Mouse (Mus musculus) G1E (cell line): ENCODE measurements around the gene Pgap3. TPM values are rescaled to one million over a fixed set of nuclear protein-coding genes. Genes with fewer than 3 reads are reported as not detected.

Source experiments
- ATAC-seq: 2 replicates; pipeline ENCODE4 v1.8.0; 2016; ENCODE audit warnings: mild to moderate bottlenecking; ENCODE audit not compliant: insufficient number of reproducible peaks, poor library complexity, low FRiP score, severe bottlenecking; ENCODE audit errors: extremely low read depth
- DNase-seq: peaks from one replicate; pipeline ENCODE4 v3.0.0; 2012; ENCODE audit warnings: low spot score
- H3K27me3 ChIP-seq: 2 replicates; pipeline ENCODE4 v1.6.1; 2012; ENCODE audit warnings: mild to moderate bottlenecking, low read length, inconsistent platforms; ENCODE audit not compliant: insufficient read depth
- H3K36me3 ChIP-seq: replicated peaks from 2 replicates; pipeline ENCODE3; 2012; ENCODE audit warnings: mild to moderate bottlenecking, inconsistent platforms
- H3K4me1 ChIP-seq: 2 replicates; pipeline ENCODE4 v1.6.1; 2012; ENCODE audit warnings: low read depth, low read length, inconsistent platforms, mixed read lengths; ENCODE audit not compliant: insufficient read depth
- H3K4me3 ChIP-seq: 2 replicates; pipeline ENCODE4 v1.5.1; 2012; ENCODE audit warnings: low read depth, mild to moderate bottlenecking, inconsistent platforms, low read length, moderate library complexity, mixed read lengths
- H3K9me3 ChIP-seq: replicated peaks from 2 replicates; pipeline ENCODE4 v1.6.1; 2012; ENCODE audit warnings: inconsistent platforms
- CTCF ChIP-seq: IDR thresholded peaks from 2 replicates; pipeline ENCODE4 v1.5.1; 2012; ENCODE audit warnings: low read depth, low read length, inconsistent platforms, mixed read lengths
- GATA1 ChIP-seq: IDR thresholded peaks from 2 replicates; pipeline ENCODE4 v1.6.1; 2012; ENCODE audit warnings: borderline replicate concordance, low read length, inconsistent platforms, mixed read lengths
- GATA2 ChIP-seq: IDR thresholded peaks from 2 replicates; pipeline ENCODE4 v1.6.1; 2012; ENCODE audit warnings: low read depth, low read length, inconsistent platforms, borderline replicate concordance
- POLR2AphosphoS5 ChIP-seq: IDR thresholded peaks from 2 replicates; pipeline ENCODE4 v1.6.1; 2012; ENCODE audit warnings: low read depth, low read length, inconsistent platforms; ENCODE audit not compliant: insufficient replicate concordance
- TAL1 ChIP-seq: conservative IDR thresholded peaks from 2 replicates; pipeline ENCODE4 v1.6.1; 2012; ENCODE audit warnings: low read depth, low read length, inconsistent platforms, mixed read lengths
- polyA plus RNA-seq: library from polyadenylated mRNA; stranded (reverse); fragments of >175 nt; gene quantifications from 2 replicates; pipeline ENCODE4 v1.2.3, GENCODE M21; 2012
- total RNA-seq, 2 experiments: library from RNA; stranded (forward) in 1 of 2; stranded (reverse) in 1 of 2; fragments of 200-1000 nt in 1 of 2; fragments of >200 nt in 1 of 2; fragmentation: Nextera tagmentation in 1 of 2; gene quantifications; 2 replicates each; pipeline ENCODE4 v1.2.3; 2014 to 2017

The Pgap3 gene
- total and polyA plus RNA-seq, 3 experiments = 2.7 to 9.1 (median 7.4) TPM

DNA sequence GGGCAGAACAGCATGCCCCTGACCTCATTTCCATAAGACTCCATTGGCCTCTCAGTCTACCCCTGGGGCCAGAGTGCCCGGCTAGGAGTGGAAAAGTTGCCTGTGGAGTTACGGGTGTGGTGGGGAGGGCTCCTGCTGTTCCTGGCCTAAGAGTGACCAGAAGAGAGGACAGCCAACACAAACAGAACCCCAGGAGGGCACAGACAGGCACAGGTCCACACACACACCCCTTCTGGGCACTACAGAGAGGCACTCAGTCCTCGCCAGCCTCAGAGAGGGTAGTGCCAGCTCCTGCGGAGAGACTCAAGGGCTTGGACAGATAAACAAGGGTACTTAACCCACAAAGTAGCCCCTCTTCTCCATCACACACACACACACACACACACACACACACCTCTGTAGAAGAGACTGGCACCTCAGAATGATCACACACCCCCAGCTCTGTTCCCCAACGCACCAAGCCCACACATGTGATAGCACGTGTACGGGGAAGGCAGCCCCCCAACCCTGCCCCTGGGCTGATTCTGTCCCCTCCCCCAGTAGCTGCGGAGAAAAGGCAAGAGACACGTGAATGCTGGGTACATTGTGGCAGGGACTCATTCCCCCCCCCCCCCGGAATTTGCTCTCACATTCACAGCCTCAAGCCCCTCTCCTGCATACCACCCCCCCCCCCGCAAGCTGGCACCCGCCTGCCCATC is 52.8 kb downstream of the Pgap3 start:
- H3K4me1 ChIP-seq = peaks cover 22% of the 10 kb centered on the region
- no peak for ATAC-seq
- DNase-seq = no peak
- H3K36me3 ChIP-seq = no peaks in the 10 kb centered on the region
- H3K4me3 ChIP-seq = no peak overlapping the region
- H3K9me3 ChIP-seq = no peaks in the 10 kb centered on the region
- TF ChIP-seq GATA1 (no peak), GATA2 (no peak), CTCF (no peak), POLR2AphosphoS5 (no peak), TAL1 (no peak)
- peaks cover 71% of the 10 kb centered on the region for H3K27me3 ChIP-seq

DNA sequence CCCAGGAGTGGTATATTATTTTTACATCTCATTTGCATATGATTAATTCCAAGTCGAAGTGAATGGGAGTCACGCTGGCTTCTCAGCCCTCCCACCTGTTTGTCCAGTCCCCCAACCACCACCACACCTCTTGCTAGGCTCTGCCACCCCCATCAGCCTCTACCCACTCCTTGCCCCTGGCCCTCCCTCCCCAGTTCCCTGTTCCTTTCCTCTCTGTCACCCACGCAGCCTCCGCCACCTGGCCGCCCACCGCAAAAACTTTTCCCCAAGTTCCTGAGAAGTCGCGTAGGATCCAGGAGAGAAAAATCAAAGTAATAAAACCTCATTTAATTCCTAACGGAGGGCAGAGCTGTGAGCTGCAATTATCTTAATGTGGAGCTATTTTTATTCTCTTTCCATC is 54.1 kb downstream of the Pgap3 start:
- TF ChIP-seq GATA1 = no peak
- no peak for TF ChIP-seq CTCF
- no peak for TF ChIP-seq TAL1
- no peak for TF ChIP-seq GATA2
- TF ChIP-seq POLR2AphosphoS5 = no peak
- peaks cover 67% of the 10 kb centered on the region for H3K27me3 ChIP-seq
- peaks cover 23% of the 10 kb centered on the region for H3K4me1 ChIP-seq
- H3K9me3 ChIP-seq = no peaks in the 10 kb centered on the region
- DNase-seq = no peak
- H3K36me3 ChIP-seq = no peaks in the 10 kb centered on the region
- no peak for ATAC-seq
- H3K4me3 ChIP-seq = no peak overlapping the region

DNA sequence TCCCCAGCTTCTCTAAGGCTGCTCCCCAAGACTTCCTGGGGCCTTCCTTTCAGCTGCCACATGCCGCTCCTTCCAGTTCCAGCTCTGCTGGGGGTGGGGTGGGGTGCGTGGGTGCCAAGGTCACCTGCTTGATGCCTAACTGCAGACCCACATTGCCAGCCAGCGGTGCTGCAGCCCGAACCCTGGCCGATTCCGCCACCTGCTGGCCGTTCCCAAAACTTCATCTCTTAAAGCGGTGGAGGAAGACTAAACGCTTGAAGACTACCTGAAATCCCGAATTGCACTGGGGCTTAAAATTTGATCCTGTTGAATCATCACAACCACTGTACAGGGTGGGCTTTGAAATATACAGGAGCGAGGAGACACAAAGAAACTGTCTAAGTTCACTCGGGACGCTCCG is 55.0 kb downstream of the Pgap3 start:
- no peaks in the 10 kb centered on the region for H3K36me3 ChIP-seq
- peak; percentile 48 for TF ChIP-seq CTCF
- TF ChIP-seq GATA2 = no peak
- TF ChIP-seq GATA1 = no peak
- ATAC-seq = no peak
- no peaks in the 10 kb centered on the region for H3K9me3 ChIP-seq
- H3K27me3 ChIP-seq = peaks cover 63% of the 10 kb centered on the region
- no peak overlapping the region; the same call in 1 of the 2 replicates for H3K4me3 ChIP-seq
- peaks cover 25% of the 10 kb centered on the region for H3K4me1 ChIP-seq
- DNase-seq = peak; percentile 65

DNA sequence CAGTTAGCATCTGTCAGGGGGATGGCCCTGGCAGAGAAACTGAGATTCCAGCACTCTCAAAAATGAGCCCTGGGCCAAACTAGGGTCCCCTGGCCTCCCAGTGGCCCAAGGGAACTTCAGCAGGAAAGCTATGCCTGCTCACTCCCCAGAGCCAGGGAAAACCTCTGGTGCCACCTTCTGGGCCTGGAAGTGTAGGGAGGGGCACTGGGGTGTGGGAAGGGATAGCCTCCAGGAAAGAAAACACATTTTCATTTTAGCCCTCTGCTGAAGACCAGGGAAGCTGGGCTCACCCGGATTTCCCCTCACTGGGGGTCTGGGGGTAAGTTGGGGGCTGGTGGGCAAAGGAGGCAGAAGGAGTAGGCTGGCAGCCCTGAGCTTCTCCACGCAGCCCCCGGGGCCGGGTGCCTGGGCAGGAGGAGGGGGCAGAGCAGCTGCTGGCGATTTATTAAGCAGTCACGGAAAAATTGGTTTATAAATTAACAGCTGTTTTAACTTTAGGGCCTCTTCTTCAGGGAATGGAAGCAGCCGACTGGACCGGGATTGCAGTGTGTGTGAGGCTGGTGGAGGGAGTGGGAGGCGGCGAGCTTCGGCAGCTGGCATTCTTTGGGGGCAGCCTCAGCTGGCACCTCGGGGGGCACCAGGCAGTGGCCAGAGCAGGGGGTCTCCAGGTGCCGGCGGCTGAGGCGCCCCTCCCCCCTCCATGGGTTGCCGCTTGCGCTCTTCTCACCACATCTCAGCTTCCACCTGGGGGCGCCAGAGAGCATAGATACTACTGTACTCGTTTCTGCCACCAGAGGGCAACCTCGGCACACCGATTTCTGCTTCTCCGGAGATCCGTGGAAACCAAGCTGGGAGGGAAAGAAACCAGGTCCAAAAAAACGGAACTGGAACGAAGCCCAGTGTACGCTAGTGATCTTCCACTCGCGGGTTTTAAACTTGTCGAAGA is 58.0 kb downstream of the Pgap3 start:
- Histone ChIP-seq H3K4me1 (peaks cover 22% of the 10 kb centered on the region), H3K4me3 (no peak overlapping the region; the same call in 1 of the 2 replicates), H3K36me3 (no peaks in the 10 kb centered on the region), H3K27me3 (peaks cover 61% of the 10 kb centered on the region), H3K9me3 (no peaks in the 10 kb centered on the region)
- peak; percentile 43 for DNase-seq
- TF ChIP-seq CTCF (peak; percentile 84), GATA2 (no peak)
- peak; percentile 40; the same call in 1 of the 2 replicates for ATAC-seq

DNA sequence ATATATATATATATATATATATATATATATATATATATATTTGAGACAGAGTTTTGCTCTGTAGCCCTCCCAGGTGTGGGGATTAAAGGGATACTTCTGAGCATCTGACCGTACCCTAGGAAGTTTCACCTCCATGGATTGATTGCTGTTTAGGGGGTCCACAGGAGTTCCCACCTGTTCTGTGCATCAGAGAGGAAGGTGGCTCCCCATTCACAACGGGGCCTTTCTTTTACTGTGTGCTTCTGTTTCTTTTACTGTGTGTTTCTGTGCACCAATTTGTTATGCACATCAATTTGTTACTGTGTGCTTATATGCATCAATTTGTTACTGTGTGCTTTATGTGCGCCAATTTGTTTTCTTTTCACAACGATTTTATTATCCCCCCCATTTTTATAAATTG is 59.1 kb downstream of the Pgap3 start:
- no peak overlapping the region for H3K4me3 ChIP-seq
- ATAC-seq = no peak
- no peaks in the 10 kb centered on the region for H3K9me3 ChIP-seq
- no peak for DNase-seq
- H3K36me3 ChIP-seq = no peaks in the 10 kb centered on the region
- peaks cover 61% of the 10 kb centered on the region for H3K27me3 ChIP-seq
- H3K4me1 ChIP-seq = peaks cover 22% of the 10 kb centered on the region
- TF ChIP-seq TAL1 (no peak), GATA2 (no peak), POLR2AphosphoS5 (no peak), CTCF (no peak), GATA1 (no peak)

DNA sequence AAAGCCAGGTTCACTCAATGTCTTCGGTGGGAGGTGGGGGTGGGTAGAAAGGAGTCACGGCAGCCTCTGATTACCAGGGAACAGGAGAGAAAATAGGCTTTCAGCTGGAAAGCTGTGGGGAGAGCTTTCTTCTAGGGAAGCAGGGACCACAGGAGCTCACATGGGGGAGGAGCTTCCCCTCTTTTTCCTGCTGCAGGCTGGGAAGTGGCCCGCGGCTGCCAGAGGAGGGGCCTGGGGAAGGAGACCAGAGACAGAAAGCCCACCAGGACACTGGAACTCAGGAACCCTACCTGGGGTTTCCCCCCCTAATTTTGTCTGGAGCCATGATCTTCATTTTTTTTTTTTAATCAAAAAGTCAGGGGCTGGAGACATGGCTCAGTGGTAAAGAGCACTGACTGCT is 59.7 kb downstream of the Pgap3 start:
- DNase-seq = no peak
- no peak for ATAC-seq
- TF ChIP-seq POLR2AphosphoS5 (no peak), TAL1 (no peak), GATA1 (no peak), CTCF (no peak), GATA2 (no peak)
- H3K4me3 ChIP-seq = no peak overlapping the region
- H3K9me3 ChIP-seq = no peaks in the 10 kb centered on the region
- H3K36me3 ChIP-seq = no peaks in the 10 kb centered on the region
- peaks cover 63% of the 10 kb centered on the region for H3K27me3 ChIP-seq
- peaks cover 22% of the 10 kb centered on the region for H3K4me1 ChIP-seq

DNA sequence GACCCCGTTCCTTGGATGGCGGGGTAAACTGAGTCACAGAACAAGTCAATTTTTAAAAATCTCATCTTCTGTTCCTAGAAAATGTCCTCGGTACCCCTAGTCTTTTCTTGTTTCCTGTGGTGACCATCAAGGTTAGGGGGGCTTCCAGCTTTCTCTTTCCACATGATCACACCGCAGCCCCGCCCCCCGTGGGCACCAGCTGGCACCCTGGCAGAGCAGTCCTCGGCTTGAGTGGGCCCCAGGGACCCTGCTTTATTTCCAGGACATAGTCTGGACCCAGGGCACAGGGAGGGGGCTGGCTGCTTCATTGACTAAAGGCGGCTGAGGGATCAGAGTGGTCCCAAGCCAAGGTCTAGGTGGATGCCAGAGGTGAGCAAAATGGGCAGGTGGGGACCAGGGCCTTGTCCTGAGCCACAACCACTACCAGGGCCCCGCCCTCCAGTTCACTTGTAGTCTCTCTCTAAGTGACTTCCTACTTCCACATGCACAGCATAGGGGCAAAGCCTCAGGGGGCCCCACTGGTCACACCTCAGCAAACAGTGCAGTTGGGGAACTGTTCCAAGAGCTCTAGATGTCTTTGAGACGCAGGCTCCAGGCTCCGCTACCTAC is 60.5 kb downstream of the Pgap3 start:
- H3K4me3 ChIP-seq = no peak overlapping the region
- H3K4me1 ChIP-seq = peaks cover 25% of the 10 kb centered on the region
- no peak for TF ChIP-seq GATA2
- TF ChIP-seq CTCF = no peak
- TF ChIP-seq POLR2AphosphoS5 = no peak
- TF ChIP-seq TAL1 = no peak
- TF ChIP-seq GATA1 = no peak
- no peaks in the 10 kb centered on the region for H3K36me3 ChIP-seq
- no peak for DNase-seq
- no peak for ATAC-seq
- H3K9me3 ChIP-seq = no peaks in the 10 kb centered on the region
- H3K27me3 ChIP-seq = peaks cover 68% of the 10 kb centered on the region
